Mouse (Mus musculus) bone marrow macrophage, adult 2 months (primary cell): ENCODE results near the gene Gpc4. TPM values are rescaled to one million over a fixed set of nuclear protein-coding genes. Genes with fewer than 3 reads are reported as not detected.

Experiments
- H3K27ac ChIP-seq: 2 replicates; pipeline ENCODE4 v1.5.1; 2012; ENCODE audit warnings: low read depth, low read length; ENCODE audit not compliant: insufficient read depth
- H3K4me1 ChIP-seq: 2 replicates; pipeline ENCODE4 v1.6.1; 2012; ENCODE audit warnings: low read length; ENCODE audit not compliant: control insufficient read depth, insufficient read depth
- H3K4me3 ChIP-seq: 2 replicates; pipeline ENCODE4 v1.5.1; 2012; ENCODE audit warnings: mild to moderate bottlenecking, low read length, moderate library complexity; ENCODE audit not compliant: insufficient read depth
- CTCF ChIP-seq: IDR thresholded peaks from 2 replicates; pipeline ENCODE4 v1.5.1; 2012; ENCODE audit warnings: low read depth, mild to moderate bottlenecking, low read length, moderate library complexity
- POLR2A ChIP-seq: IDR thresholded peaks from 2 replicates; pipeline ENCODE4 v1.6.1; 2012; ENCODE audit warnings: mild to moderate bottlenecking, low read depth, low read length, borderline replicate concordance
- polyA plus RNA-seq: library from polyadenylated mRNA; stranded (reverse); fragments of >200 nt; gene quantifications from 2 replicates; pipeline ENCODE4 v1.2.4, GENCODE M21; 2012; ENCODE audit not compliant: missing spikeins, insufficient read depth, insufficient read length

Gpc4 gene
- 1.0 and 1.1 TPM in 2 replicates for polyA plus RNA-seq

GRCm38 (mm10) chrX:52164738-52165554, at the start of gene Gpc4:
Gene Gpc4, minus strand, starts transcription at chrX:52165252.
- TF ChIP-seq CTCF (no peak), POLR2A (no peak)
- Histone ChIP-seq H3K4me1 (no peaks in the 10 kb centered on the region), H3K27ac (no peak within 1 kb of the TSS), H3K4me3 (no peak within 1 kb of the TSS)

- Histone ChIP-seq H3K4me1 (no peaks in the 10 kb centered on the region), H3K27ac (no peak overlapping the region)
These were observed 47.8 kb upstream of the Gpc4 start for GRCm38 (mm10) chrX:52212846-52213245.

GRCm38 (mm10) chrX:52199836-52200235, 34.8 kb upstream of the Gpc4 start:
- Histone ChIP-seq H3K4me1 (no peaks in the 10 kb centered on the region), H3K27ac (no peak overlapping the region), H3K4me3 (no peak overlapping the region)
- no peak for TF ChIP-seq POLR2A
- no peak for TF ChIP-seq CTCF

More at GRCm38 (mm10) chrX:52212846-52213245, 47.8 kb upstream of the Gpc4 start:
- TF ChIP-seq POLR2A, result no peak
- no peak for TF ChIP-seq CTCF
- H3K4me3 ChIP-seq, result no peak overlapping the region

DNA sequence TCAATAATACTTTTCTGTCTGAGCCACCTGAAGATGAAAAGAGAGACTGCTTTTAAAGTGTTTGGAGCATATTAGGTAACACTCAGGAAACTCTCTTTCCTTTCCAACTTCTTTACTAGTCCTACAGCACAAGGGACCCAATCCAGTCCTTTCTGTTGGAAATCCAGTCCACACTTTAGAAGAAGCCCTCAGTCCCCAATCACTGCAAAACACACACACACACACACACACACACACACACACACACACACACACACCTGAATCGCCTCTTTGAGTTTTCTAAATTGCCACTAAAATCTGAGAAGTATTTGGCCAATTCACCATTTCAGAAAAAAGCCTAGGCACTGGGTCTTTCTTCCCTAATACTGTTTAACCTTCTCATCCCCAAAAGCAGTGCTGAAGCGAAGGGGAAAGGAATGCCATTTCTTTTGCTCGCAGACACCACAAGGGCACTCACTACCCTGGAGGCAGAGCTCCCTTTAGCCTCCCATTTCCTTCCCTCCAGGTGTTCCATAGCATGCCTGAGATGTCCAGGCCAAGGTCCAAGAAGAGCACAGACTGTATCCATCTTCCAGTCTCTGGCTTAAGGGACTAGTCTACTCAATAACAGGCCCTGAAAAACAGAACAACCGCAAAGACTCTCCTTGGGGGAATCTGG, 28.4 kb upstream of the Gpc4 start:
- Histone ChIP-seq H3K4me3 (no peak overlapping the region), H3K27ac (no peak overlapping the region)
- TF ChIP-seq CTCF (no peak), POLR2A (no peak)

DNA sequence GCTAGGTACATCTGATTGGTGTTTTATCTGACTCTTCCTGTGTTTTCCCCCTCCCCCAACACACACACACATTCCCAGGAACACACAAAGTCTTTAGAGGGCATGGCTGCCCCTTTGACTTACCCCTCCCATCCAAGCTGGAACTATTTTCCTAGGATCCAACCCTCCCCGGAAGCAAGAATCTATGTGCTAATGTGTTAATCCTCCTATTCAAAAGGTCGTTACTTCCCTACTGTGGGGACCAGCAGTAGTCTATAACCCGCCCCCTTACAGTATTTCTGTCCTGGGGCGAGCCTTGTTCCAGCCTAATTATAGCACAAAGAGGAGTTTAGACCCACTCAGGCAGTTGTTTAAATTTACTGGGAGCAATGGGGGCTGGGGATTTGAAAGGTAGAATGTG, 24.0 kb upstream of the Gpc4 start:
- H3K4me1 ChIP-seq, result no peaks in the 10 kb centered on the region
- no peak overlapping the region for H3K4me3 ChIP-seq
- H3K27ac ChIP-seq, result no peak overlapping the region
- TF ChIP-seq POLR2A (no peak), CTCF (no peak)

More for the DNA sequence above, 28.4 kb upstream of the Gpc4 start:
- H3K4me1 ChIP-seq, result no peaks in the 10 kb centered on the region

- Histone ChIP-seq H3K27ac (no peak overlapping the region), H3K4me3 (no peak overlapping the region), H3K4me1 (no peaks in the 10 kb centered on the region)
- TF ChIP-seq CTCF (no peak), POLR2A (no peak)
These were observed 18.7 kb upstream of the Gpc4 start for GRCm38 (mm10) chrX:52183551-52184442.

DNA sequence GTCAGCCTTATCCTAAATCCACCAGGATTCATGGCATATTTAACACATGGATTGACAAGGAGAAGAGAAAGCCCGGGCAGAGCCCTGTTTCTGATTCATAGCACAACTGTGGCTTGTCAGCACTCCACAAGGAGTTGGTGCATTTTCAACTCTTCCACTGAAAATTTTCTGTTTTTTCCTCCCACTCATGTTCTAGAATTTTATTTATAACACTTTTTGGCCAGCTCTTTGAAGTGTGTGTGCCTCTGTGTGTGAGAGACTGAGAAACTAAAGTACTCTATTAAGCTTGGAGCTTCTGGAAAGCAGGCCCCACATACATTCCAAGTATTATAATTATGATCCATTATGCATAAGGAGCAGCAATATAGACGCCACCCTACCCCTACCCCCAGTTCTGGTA, 16.3 kb upstream of the Gpc4 start:
- Histone ChIP-seq H3K4me3 (no peak overlapping the region), H3K4me1 (no peaks in the 10 kb centered on the region), H3K27ac (no peak overlapping the region)
- no peak for TF ChIP-seq POLR2A
- no peak for TF ChIP-seq CTCF

DNA sequence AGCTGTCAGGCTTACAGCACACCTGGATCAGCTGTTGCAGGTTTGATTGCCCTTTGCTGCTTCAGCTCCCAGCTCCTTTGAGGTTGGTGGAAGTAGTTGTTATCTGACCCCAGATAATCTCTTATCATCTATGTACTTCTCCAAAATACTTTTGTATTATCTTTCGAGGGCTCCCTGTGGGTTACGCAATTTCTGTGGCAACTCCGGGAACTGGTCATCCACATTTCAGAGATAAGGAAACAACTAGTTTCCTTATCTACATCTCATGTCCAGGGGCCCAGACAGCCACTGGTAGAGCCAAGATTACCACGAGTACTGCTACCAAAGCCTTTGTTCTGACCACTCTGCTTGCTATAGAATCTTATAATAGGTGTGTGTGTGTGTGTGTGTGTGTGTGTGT, 12.0 kb upstream of the Gpc4 start:
- H3K4me1 ChIP-seq, result no peaks in the 10 kb centered on the region
- no peak for TF ChIP-seq POLR2A
- H3K27ac ChIP-seq, result no peak overlapping the region
- H3K4me3 ChIP-seq, result no peak overlapping the region

DNA sequence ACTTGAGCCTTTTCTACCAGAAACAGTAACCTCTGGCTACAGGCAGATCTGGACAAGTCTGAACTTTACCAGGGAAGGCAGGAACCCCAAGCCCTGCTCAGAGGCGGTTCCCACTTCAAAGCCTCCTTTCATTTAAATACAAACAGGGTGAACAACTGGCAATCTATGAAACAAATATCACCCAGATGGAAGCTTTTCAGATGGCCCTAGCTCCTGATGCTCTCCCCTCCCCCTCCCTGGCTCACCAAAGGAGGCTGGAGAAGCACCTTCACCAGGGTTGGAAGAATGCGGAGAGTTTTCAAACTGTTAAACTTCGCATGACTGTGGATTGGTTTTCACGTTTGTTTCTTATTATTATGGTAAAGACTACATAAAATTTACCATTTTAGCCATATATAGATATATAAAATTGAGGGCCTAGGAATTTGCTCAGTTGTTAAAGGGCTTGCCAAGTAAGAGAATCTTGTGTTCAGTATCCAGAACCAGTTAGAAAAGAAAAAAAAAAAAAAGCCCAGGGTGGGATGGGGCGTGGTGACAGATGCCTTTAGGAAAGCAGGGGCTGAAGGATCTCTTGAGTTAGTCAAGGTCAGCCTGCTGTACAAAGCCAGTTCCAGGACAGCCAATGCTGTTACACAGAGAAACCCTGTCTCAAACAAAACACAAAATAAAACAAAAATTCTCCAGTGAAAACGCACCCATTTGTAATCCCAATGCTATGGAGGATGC, 2.6 kb upstream of the Gpc4 start:
- no peak overlapping the region for H3K27ac ChIP-seq
- no peak for TF ChIP-seq POLR2A
- TF ChIP-seq CTCF, result no peak

More for the DNA sequence above, 2.6 kb upstream of the Gpc4 start:
- Histone ChIP-seq H3K4me1 (no peaks in the 10 kb centered on the region), H3K4me3 (no peak overlapping the region)
